Mouse (Mus musculus): Measurements from ENCODE around the gene Gm2956. TPM values are rescaled to one million over a fixed set of nuclear protein-coding genes. Genes with fewer than 3 reads are reported as not detected.

The Gm2956 gene
- 5.0 TPM for polyA plus RNA-seq (2017; shearing (Covaris generic))

GRCm38 (mm10) chr14:3332087-3332677 lies at the start of gene Gm2956:
Gm2956 (plus strand) TSS chr14:3332627.

DNA sequence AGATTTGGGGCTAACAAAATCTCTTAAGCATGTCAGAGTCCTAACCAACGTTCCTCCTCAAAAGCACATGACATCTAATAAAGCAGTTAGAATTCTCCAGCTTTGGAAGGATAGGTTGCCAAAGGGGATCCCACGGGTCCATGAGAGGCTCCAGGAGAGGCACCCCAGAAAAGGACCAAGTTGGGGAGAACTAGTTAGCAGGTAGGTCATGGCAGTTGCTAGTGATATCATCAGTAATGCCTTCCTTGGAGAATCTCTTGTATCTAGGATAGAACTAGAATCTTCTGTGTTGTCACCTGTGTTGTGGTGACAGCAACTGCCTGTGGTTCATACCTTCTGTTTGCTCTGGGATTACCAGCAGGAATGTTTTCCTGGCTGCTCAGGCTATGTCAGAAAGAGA lies 62.4 kb downstream of the Gm2956 start, which contains the start of gene Gm10413:
Gene Gm10413, plus strand, starts transcription at position 301 of the 400 bp plus-strand sequence.

Other genes with a start within 250 kb of the Gm2956 start
- not detected for gene Gm10340, start 198.6 kb upstream of the Gm2956 start, polyA plus RNA-seq (2017; shearing (Covaris generic))
- not detected for gene Gm5795, start 144.4 kb upstream of the Gm2956 start, polyA plus RNA-seq (2017; shearing (Covaris generic))
- 26.0 TPM for gene D830030K20Rik, start 124.1 kb upstream of the Gm2956 start, polyA plus RNA-seq (2017; shearing (Covaris generic))
- not detected for gene Gm10413, start 62.5 kb downstream of the Gm2956 start, polyA plus RNA-seq (2017; shearing (Covaris generic))
- gene Gm10409, start 80.0 kb downstream of the Gm2956 start, polyA plus RNA-seq (2017; shearing (Covaris generic)) = 6.4 TPM
- gene Gm3005, start 95.5 kb downstream of the Gm2956 start, polyA plus RNA-seq (2017; shearing (Covaris generic)) = 1.8 TPM
- not detected for gene Gm10408, start 116.8 kb downstream of the Gm2956 start, polyA plus RNA-seq (2017; shearing (Covaris generic))

Data from activated CD4-positive, CD25-positive, alpha-beta regulatory T cell, adult 9 weeks (primary cell).